Mouse (Mus musculus) embryonic fibroblast, embryonic 13.5 days (primary cell): ENCODE data around the gene Ctsw. TPM values are rescaled to one million over a fixed set of nuclear protein-coding genes. Genes with fewer than 3 reads are reported as not detected.

Experiments used
- H3K27ac ChIP-seq: 2 replicates; pipeline ENCODE4 v1.5.1; 2012; ENCODE audit warnings: low read length, control low read depth, inconsistent platforms; ENCODE audit not compliant: insufficient read depth
- H3K4me1 ChIP-seq: 2 replicates; pipeline ENCODE4 v1.6.1; 2011; ENCODE audit warnings: low read length; ENCODE audit not compliant: control insufficient read depth, insufficient read depth
- H3K4me3 ChIP-seq: 2 replicates; pipeline ENCODE4 v1.5.1; 2011; ENCODE audit warnings: mild to moderate bottlenecking, control low read depth, low read length; ENCODE audit not compliant: insufficient read depth
- CTCF ChIP-seq: IDR thresholded peaks from 2 replicates; pipeline ENCODE4 v1.5.1; 2011; ENCODE audit warnings: mild to moderate bottlenecking, control low read depth, low read length, moderate library complexity, borderline replicate concordance; ENCODE audit not compliant: insufficient read depth
- POLR2A ChIP-seq: IDR thresholded peaks from 2 replicates; pipeline ENCODE4 v1.6.1; 2011; ENCODE audit warnings: low read depth, mild to moderate bottlenecking, control low read depth, low read length, moderate library complexity
- polyA plus RNA-seq: library from polyadenylated mRNA; stranded (reverse); fragments of >200 nt; gene quantifications from 2 replicates; pipeline ENCODE4 v1.2.4, GENCODE M21; 2011; ENCODE audit warnings: low read depth; ENCODE audit not compliant: missing spikeins, insufficient read length

Gene Ctsw
- polyA plus RNA-seq, 1 experiment, result 0.76 TPM

- peaks cover 12% of the 10 kb centered on the region for H3K4me1 ChIP-seq
- H3K4me3 ChIP-seq, result peak within 1 kb of the TSS; percentile 93
- TF ChIP-seq CTCF (no peak), POLR2A (peak; percentile 67)
- peak within 1 kb of the TSS; percentile 86 for H3K27ac ChIP-seq
Measured at GRCm38 (mm10) chr19:5424782-5425741, 43.2 kb downstream of the Ctsw start, which contains the start of the genes Drap1 and AI837181. TSS of gene Drap1 (minus strand) at chr19:5424979. TSS of gene AI837181 (plus strand) at chr19:5425144.

- peak overlapping the region; percentile 86 for H3K27ac ChIP-seq
- no peak for TF ChIP-seq CTCF
- 0 out of 2 replicates have a peak, but pooled peaks have one; percentile 41 for TF ChIP-seq POLR2A
- H3K4me3 ChIP-seq, result peak overlapping the region; percentile 65
- H3K4me1 ChIP-seq, result peaks cover 6% of the 10 kb centered on the region
Measured at GRCm38 (mm10) chr19:5424092-5424781, 44.1 kb downstream of the Ctsw start.

GRCm38 (mm10) chr19:5423561-5423960 lies 44.7 kb downstream of the Ctsw start:
- peak overlapping the region; percentile 65 for H3K4me3 ChIP-seq
- no peak for TF ChIP-seq CTCF
- no peak for TF ChIP-seq POLR2A
- H3K27ac ChIP-seq, result no peak overlapping the region
- peaks cover 2% of the 10 kb centered on the region; the same call in 1 of the 2 replicates for H3K4me1 ChIP-seq

GRCm38 (mm10) chr19:5422895-5423443 lies 45.3 kb downstream of the Ctsw start:
- no peak overlapping the region for H3K4me3 ChIP-seq
- TF ChIP-seq POLR2A, result no peak
- TF ChIP-seq CTCF, result no peak
- peaks cover 2% of the 10 kb centered on the region; the same call in 1 of the 2 replicates for H3K4me1 ChIP-seq
- no peak overlapping the region for H3K27ac ChIP-seq

GRCm38 (mm10) chr19:5422267-5422666 lies 46.0 kb downstream of the Ctsw start:
- no peak for TF ChIP-seq POLR2A
- no peak for TF ChIP-seq CTCF
- Histone ChIP-seq H3K4me1 (no peaks in the 10 kb centered on the region), H3K4me3 (no peak overlapping the region), H3K27ac (no peak overlapping the region)

DNA sequence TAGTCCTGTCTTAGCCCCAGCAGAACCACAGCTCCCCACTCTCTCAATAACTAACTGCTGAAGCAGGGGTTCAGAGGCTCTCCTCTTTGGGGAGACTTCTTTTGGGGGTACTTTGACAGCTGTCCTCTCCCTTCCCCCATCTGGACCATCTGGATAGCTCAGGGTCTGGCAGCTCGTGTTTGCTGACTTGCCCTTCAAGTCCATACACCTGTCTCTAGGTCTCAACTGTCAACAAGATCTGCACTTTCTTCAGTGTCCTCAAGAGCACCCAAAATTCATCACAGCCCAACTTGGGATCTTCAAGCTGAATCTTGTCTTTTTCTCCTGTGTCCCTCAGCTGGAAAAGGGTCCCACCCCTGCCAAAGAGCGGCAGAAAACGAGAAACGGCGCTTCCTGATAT lies 46.5 kb downstream of the Ctsw start:
- Histone ChIP-seq H3K27ac (no peak overlapping the region), H3K4me1 (no peaks in the 10 kb centered on the region), H3K4me3 (no peak overlapping the region)
- TF ChIP-seq POLR2A (no peak), CTCF (no peak)

GRCm38 (mm10) chr19:5420579-5420978 lies 47.7 kb downstream of the Ctsw start:
- no peaks in the 10 kb centered on the region for H3K4me1 ChIP-seq
- no peak for TF ChIP-seq CTCF
- no peak for TF ChIP-seq POLR2A
- H3K27ac ChIP-seq, result no peak overlapping the region
- H3K4me3 ChIP-seq, result no peak overlapping the region

DNA sequence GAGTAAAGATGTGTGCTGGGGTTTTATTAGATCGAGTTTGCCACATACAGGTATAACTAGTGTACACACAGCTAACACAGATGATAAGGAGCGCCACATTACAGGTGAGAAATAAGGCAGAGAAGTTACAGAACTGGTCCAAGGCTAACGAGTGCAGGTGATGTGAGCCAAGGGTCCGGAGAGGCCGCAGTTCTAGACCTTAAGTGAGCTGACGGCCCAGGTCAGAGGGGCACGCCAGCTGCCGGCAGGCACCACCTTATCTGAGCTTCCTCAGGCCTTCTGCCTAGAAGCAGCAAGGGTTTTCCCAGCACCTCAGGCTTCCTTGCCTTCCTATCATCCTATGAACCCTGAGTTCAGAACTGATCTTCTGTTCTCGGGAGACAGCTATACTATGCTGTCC lies 48.7 kb downstream of the Ctsw start:
- TF ChIP-seq POLR2A, result no peak
- no peaks in the 10 kb centered on the region for H3K4me1 ChIP-seq
- H3K27ac ChIP-seq, result no peak overlapping the region
- no peak overlapping the region for H3K4me3 ChIP-seq

DNA sequence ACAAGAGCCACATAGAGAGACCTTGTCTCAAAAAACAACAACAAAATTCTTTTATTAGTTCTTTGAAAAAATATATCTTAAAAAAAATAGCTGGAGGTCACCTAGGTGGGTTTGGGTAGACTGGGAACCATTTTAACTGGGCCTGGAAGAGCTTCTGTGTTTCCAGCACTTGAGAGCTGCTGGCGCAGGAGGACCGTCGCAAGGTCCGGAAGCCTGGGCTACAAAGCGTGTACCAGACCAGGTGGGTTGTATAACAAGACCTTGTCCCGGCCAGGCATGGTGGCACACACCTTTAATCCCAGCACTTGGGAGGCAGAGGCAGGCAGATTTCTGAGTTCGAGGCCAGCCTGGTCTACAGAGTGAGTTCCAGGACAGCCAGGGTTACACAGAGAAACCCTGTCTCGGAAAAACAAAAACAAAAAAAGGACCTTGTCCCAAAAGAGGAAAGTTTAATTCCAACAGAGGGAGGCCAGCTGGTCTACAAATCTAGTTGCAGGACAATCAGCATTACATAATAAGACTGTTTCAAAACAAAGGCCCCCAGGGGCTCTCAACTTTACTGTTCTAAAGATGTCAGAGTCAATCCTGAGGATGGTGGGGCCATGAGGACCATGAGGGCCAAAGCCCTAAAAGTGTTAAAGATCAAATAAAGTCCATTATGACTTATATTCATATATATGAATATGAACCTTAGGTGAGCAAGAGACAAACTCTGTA lies 49.4 kb downstream of the Ctsw start:
- Histone ChIP-seq H3K27ac (no peak overlapping the region), H3K4me3 (no peak overlapping the region), H3K4me1 (no peaks in the 10 kb centered on the region)
- TF ChIP-seq POLR2A (no peak), CTCF (no peak)

Other genes with a start within 250 kb of the Ctsw start
- gene Pacs1, start 195.4 kb downstream of the Ctsw start, polyA plus RNA-seq, result 23.3 and 23.5 TPM in 2 replicates
- gene Sf3b2, start 173.1 kb downstream of the Ctsw start, polyA plus RNA-seq, result 126 and 140 TPM in 2 replicates
- 0.20 and 0.35 TPM in 2 replicates for gene Gal3st3, start 170.2 kb downstream of the Ctsw start, polyA plus RNA-seq
- not detected in 2 replicates for gene Catsper1, start 132.8 kb downstream of the Ctsw start, polyA plus RNA-seq
- 2.6 and 7.3 TPM in 2 replicates for gene Cst6, start 118.9 kb downstream of the Ctsw start, polyA plus RNA-seq
- gene Eif1ad, start 101.8 kb downstream of the Ctsw start, polyA plus RNA-seq, result 19.5 and 26.6 TPM in 2 replicates
- gene Banf1, start 101.3 kb downstream of the Ctsw start, polyA plus RNA-seq, result 149 and 154 TPM in 2 replicates
- 34.7 and 35.3 TPM in 2 replicates for gene Sart1, start 79.8 kb downstream of the Ctsw start, polyA plus RNA-seq
- not detected in 2 replicates for gene Tsga10ip, start 66.0 kb downstream of the Ctsw start, polyA plus RNA-seq
- 152 and 169 TPM in 2 replicates for gene Drap1, start 43.5 kb downstream of the Ctsw start, polyA plus RNA-seq
- 47.2 and 48.3 TPM in 2 replicates for gene AI837181, start 43.4 kb downstream of the Ctsw start, polyA plus RNA-seq
- gene Fosl1, start 21.0 kb downstream of the Ctsw start, polyA plus RNA-seq, result 13.4 and 35.0 TPM in 2 replicates
- 3.0 and 5.2 TPM in 2 replicates for gene Ccdc85b, start 10.6 kb downstream of the Ctsw start, polyA plus RNA-seq
- 53.1 and 66.3 TPM in 2 replicates for gene Fibp, start 7.9 kb downstream of the Ctsw start, polyA plus RNA-seq
- 368 and 420 TPM in 2 replicates for gene Efemp2, start 5.4 kb upstream of the Ctsw start, polyA plus RNA-seq
- 21.8 and 27.1 TPM in 2 replicates for gene Mus81, start 19.9 kb upstream of the Ctsw start, polyA plus RNA-seq
- 1,890 and 1,995 TPM in 2 replicates for gene Cfl1, start 21.9 kb upstream of the Ctsw start, polyA plus RNA-seq
- 0.97 and 1.4 TPM in 2 replicates for gene 1700020D05Rik, start 35.3 kb upstream of the Ctsw start, polyA plus RNA-seq
- 8.7 and 18.4 TPM in 2 replicates for gene Snx32, start 42.0 kb upstream of the Ctsw start, polyA plus RNA-seq
- not detected in 2 replicates for gene Ovol1, start 92.1 kb upstream of the Ctsw start, polyA plus RNA-seq
- gene Ap5b1, start 99.5 kb upstream of the Ctsw start, polyA plus RNA-seq, result 3.1 and 3.2 TPM in 2 replicates
- 36.9 and 38.5 TPM in 2 replicates for gene Rnaseh2c, start 133.4 kb upstream of the Ctsw start, polyA plus RNA-seq
- 41.4 and 46.4 TPM in 2 replicates for gene Kat5, start 141.7 kb upstream of the Ctsw start, polyA plus RNA-seq
- gene Rela, start 169.0 kb upstream of the Ctsw start, polyA plus RNA-seq, result 53.6 and 62.3 TPM in 2 replicates
- gene Sipa1, start 195.2 kb upstream of the Ctsw start, polyA plus RNA-seq, result 16.7 and 19.1 TPM in 2 replicates
- gene Map3k11, start 220.2 kb upstream of the Ctsw start, polyA plus RNA-seq, result 9.3 and 14.2 TPM in 2 replicates
- gene Pcnx3, start 220.4 kb upstream of the Ctsw start, polyA plus RNA-seq, result 43.0 and 48.4 TPM in 2 replicates
- gene Kcnk7, start 235.9 kb upstream of the Ctsw start, polyA plus RNA-seq, result not detected in 2 replicates